Mouse (Mus musculus) ES-E14 (cell line): ENCODE data around the gene Cacng6. TPM values are rescaled to one million over a fixed set of nuclear protein-coding genes. Genes with fewer than 3 reads are reported as not detected.
A peak's percentile ranks its signal among the peaks of the same experiment; 100 is the strongest.

Experiments used
- DNase-seq: peaks from one replicate; pipeline ENCODE4 v3.0.0-alpha.2; 2013; ENCODE audit warnings: low read depth, low spot score
- H3K27ac ChIP-seq: 2 replicates; pipeline ENCODE4 v1.5.1; 2012; ENCODE audit warnings: low read depth, mild to moderate bottlenecking, low read length, moderate library complexity, mixed read lengths; ENCODE audit not compliant: poor library complexity, insufficient read depth, severe bottlenecking
- H3K36me3 ChIP-seq: 2 replicates; pipeline ENCODE4 v1.6.1; 2012; ENCODE audit warnings: mild to moderate bottlenecking, low read length, moderate library complexity, mixed read lengths; ENCODE audit not compliant: control insufficient read depth, poor library complexity, insufficient read depth, severe bottlenecking
- H3K4me1 ChIP-seq, 2 experiments: fragments of 150-350 bp in 1 of 2; sonication (generic) in 1 of 2; 2 replicates each; pipeline ENCODE4 v1.6.1; 2012; ENCODE audit warnings: low read length in 2 of 2, mild to moderate bottlenecking in 1 of 2, mixed read lengths in 1 of 2; ENCODE audit not compliant: control insufficient read depth in 2 of 2, insufficient read depth in 2 of 2, poor library complexity in 1 of 2
- H3K4me3 ChIP-seq, 2 experiments: fragments of 150-350 bp in 1 of 2; sonication (generic) in 1 of 2; 2 replicates each; pipeline ENCODE4 v1.5.1; 2012; ENCODE audit warnings: low read length in 2 of 2, low read depth in 1 of 2, mild to moderate bottlenecking in 1 of 2, mixed read lengths in 1 of 2; ENCODE audit not compliant: insufficient read depth in 1 of 2, poor library complexity in 1 of 2, severe bottlenecking in 1 of 2
- H3K9ac ChIP-seq: 2 replicates; pipeline ENCODE4 v1.6.1; 2012; ENCODE audit warnings: low read depth, mild to moderate bottlenecking, low read length, mixed read lengths; ENCODE audit not compliant: poor library complexity, insufficient read depth, severe bottlenecking
- H3K9me3 ChIP-seq: fragments of 150-350 bp; sonication (generic); 2 replicates; pipeline ENCODE4 v1.6.1; 2012; ENCODE audit warnings: low read depth, mild to moderate bottlenecking, low read length; ENCODE audit not compliant: control insufficient read depth, insufficient read depth
- CHD2 ChIP-seq: IDR thresholded peaks from 2 replicates; pipeline ENCODE4 v1.6.1; 2014; ENCODE audit warnings: mild to moderate bottlenecking, low read depth, low read length, inconsistent platforms
- HCFC1 ChIP-seq: IDR thresholded peaks from 2 replicates; pipeline ENCODE4 v1.6.1; 2012; ENCODE audit warnings: low read length, inconsistent platforms, borderline replicate concordance; ENCODE audit not compliant: insufficient read depth
- MAFK ChIP-seq: IDR thresholded peaks from 2 replicates; pipeline ENCODE4 v1.6.1; 2014; ENCODE audit warnings: mild to moderate bottlenecking, low read depth, low read length, inconsistent platforms; ENCODE audit not compliant: insufficient read depth
- ZC3H11A ChIP-seq: IDR thresholded peaks from 2 replicates; pipeline ENCODE4 v1.6.1; 2012; ENCODE audit warnings: low read depth, mild to moderate bottlenecking, inconsistent platforms, low read length, borderline replicate concordance
- ZNF384 ChIP-seq: IDR thresholded peaks from 2 replicates; pipeline ENCODE4 v1.6.1; 2012; ENCODE audit warnings: low read depth, low read length, inconsistent platforms
- in situ Hi-C, 2 experiments: fragments of 600-800 bp; cut with MboI; formaldehyde crosslinking; loops; one replicate each; pipeline ENCODE4 v1.15.1; 2025; ENCODE audit warnings: low sequenced_read_pairs in 2 of 2, inconsistent platforms in 1 of 2; ENCODE audit not compliant: unreplicated experiment in 2 of 2
- total RNA-seq: library from RNA; depleted of rRNA; stranded (reverse); fragments of 300-350 nt; gene quantifications from 2 replicates; pipeline ENCODE4 v1.2.3, GENCODE M21; 2012

Gene Cacng6
- total RNA-seq, 1 experiment, result 5.8 TPM

- Histone ChIP-seq H3K4me3 (peak overlapping the region; percentile 41 to 85; a peak in 1 of 4 replicates), H3K9me3 (no peaks in the 10 kb centered on the region), H3K9ac (0 out of 2 replicates have a peak overlapping the region, but pooled peaks have one; percentile 27), H3K27ac (no peak overlapping the region), H3K4me1 (peaks cover 19 to 24% of the 10 kb centered on the region in 2 experiments), H3K36me3 (no peaks in the 10 kb centered on the region)
- DNase-seq, result no peak
- in situ Hi-C loops, result no loop called here
- TF ChIP-seq HCFC1 (no peak), CHD2 (no peak), ZC3H11A (no peak), ZNF384 (no peak), MAFK (no peak)
Measured at GRCm38 (mm10) chr7:3425141-3425540, 1.1 kb downstream of the Cacng6 start.

- Histone ChIP-seq H3K9ac (no peak overlapping the region), H3K27ac (no peak overlapping the region), H3K36me3 (no peaks in the 10 kb centered on the region), H3K9me3 (no peaks in the 10 kb centered on the region), H3K4me3 (no peak overlapping the region), H3K4me1 (peaks cover 6 to 7% of the 10 kb centered on the region in 2 experiments; a peak in 3 of 4 replicates)
- DNase-seq, result no peak
- in situ Hi-C loops, result no loop called here
- TF ChIP-seq ZNF384 (no peak), HCFC1 (no peak), CHD2 (no peak), MAFK (no peak), ZC3H11A (no peak)
Measured at GRCm38 (mm10) chr7:3430161-3430560, 6.2 kb downstream of the Cacng6 start.

- peaks cover 2% of the 10 kb centered on the region in 2 experiments; a peak in 2 of 4 replicates for H3K4me1 ChIP-seq
- H3K4me3 ChIP-seq, result no peak overlapping the region
- no peak for DNase-seq
- H3K9me3 ChIP-seq, result no peaks in the 10 kb centered on the region
- TF ChIP-seq ZC3H11A (no peak), ZNF384 (no peak), CHD2 (no peak), MAFK (no peak), HCFC1 (no peak)
- no peak overlapping the region for H3K27ac ChIP-seq
- no peaks in the 10 kb centered on the region for H3K36me3 ChIP-seq
- in situ Hi-C loops, result no loop called here
- H3K9ac ChIP-seq, result no peak overlapping the region
Measured at GRCm38 (mm10) chr7:3432066-3432465, 8.1 kb downstream of the Cacng6 start.

- in situ Hi-C loops, result no loop called here
- H3K4me1 ChIP-seq, result peaks cover 0 to 8% of the 10 kb centered on the region in 2 experiments; a peak in 1 of 4 replicates
- H3K9ac ChIP-seq, result no peak overlapping the region
- H3K9me3 ChIP-seq, result no peaks in the 10 kb centered on the region
- no peak overlapping the region for H3K4me3 ChIP-seq
- H3K36me3 ChIP-seq, result no peaks in the 10 kb centered on the region
- H3K27ac ChIP-seq, result no peak overlapping the region
- DNase-seq, result no peak
- TF ChIP-seq HCFC1, result no peak
- TF ChIP-seq ZC3H11A, result no peak
- no peak for TF ChIP-seq ZNF384
- no peak for TF ChIP-seq MAFK
- TF ChIP-seq CHD2, result no peak
Measured at GRCm38 (mm10) chr7:3437941-3438340, 13.9 kb downstream of the Cacng6 start.

- in situ Hi-C loops, result no loop called here
- no peak overlapping the region for H3K4me3 ChIP-seq
- peak overlapping the region; percentile 19; the same call in 1 of the 2 replicates for H3K9ac ChIP-seq
- H3K36me3 ChIP-seq, result no peaks in the 10 kb centered on the region
- TF ChIP-seq ZC3H11A, result no peak
- TF ChIP-seq CHD2, result no peak
- TF ChIP-seq MAFK, result no peak
- no peak for TF ChIP-seq ZNF384
- TF ChIP-seq HCFC1, result no peak
- no peak for DNase-seq
- H3K9me3 ChIP-seq, result no peaks in the 10 kb centered on the region
- peaks cover 0 to 8% of the 10 kb centered on the region in 2 experiments; a peak in 1 of 4 replicates for H3K4me1 ChIP-seq
- no peak overlapping the region for H3K27ac ChIP-seq
Measured at GRCm38 (mm10) chr7:3439984-3440383, 16.0 kb downstream of the Cacng6 start.
